Mouse (Mus musculus): ENCODE measurements around the gene Nkx2-2. TPM values are rescaled to one million over a fixed set of nuclear protein-coding genes. Genes with fewer than 3 reads are reported as not detected.

Gene Nkx2-2
- total and polyA plus RNA-seq, 2 experiments = not detected

DNA sequence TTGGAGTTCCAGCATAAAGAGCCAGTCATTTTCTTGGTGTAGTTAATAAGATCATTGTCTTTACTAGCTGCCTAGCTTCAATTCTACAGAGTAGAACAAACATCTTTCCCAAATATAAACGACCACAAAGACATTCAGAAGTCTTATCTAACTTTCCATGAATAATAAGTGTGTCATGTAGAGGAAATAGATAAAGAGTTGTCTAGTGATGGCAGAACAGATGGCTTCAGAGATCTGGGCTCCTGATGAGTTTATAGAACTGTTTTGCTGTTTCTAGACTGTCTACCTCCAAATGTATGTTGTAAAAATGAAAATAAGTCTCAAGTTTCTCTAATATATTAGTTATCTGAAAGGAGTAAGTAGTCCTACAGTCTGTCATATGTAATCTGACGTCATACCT lies 41.5 kb downstream of the Nkx2-2 start:
- H3K9ac ChIP-seq (ENCODE audit: low read depth, low read length) = no peak overlapping the region
- no peaks in the 10 kb centered on the region for H3K27me3 ChIP-seq (ENCODE audit: control insufficient read depth, insufficient read depth, low read length)
- no peak overlapping the region for H3K4me3 ChIP-seq (ENCODE audit: insufficient read depth, low read depth, low read length)
- WGBS = 46% methylated on average over 2 of the region's 2 CpGs
- TF ChIP-seq CTCF (IDR thresholded peaks at IDR 0.05; ENCODE audit: low read depth, low read length) (no peak), POLR2A (IDR thresholded peaks at IDR 0.05; ENCODE audit: extremely low read depth, insufficient read depth, low read length) (no peak)
- H3K27ac ChIP-seq (replicated peaks; ENCODE audit: insufficient read depth, low read depth, low read length) = no peak overlapping the region
- DNase-seq (ENCODE audit: extremely low read depth, low read depth, low spot score) = no peak
- H3K36me3 ChIP-seq (ENCODE audit: control insufficient read depth, insufficient read depth, low read length) = no peaks in the 10 kb centered on the region
- no peaks in the 10 kb centered on the region for H3K79me2 ChIP-seq (ENCODE audit: control insufficient read depth, insufficient read depth, low read length)
- no peaks in the 10 kb centered on the region for H3K4me1 ChIP-seq (ENCODE audit: control insufficient read depth, insufficient read depth, low read length)

Other genes starting within 250 kb of the Nkx2-2 start
- 35.8 and 57.9 TPM in 2 replicates for gene Xrn2, start 181.2 kb downstream of the Nkx2-2 start, total RNA-seq (2014; rRNA removed)
- 13.5 and 14.5 TPM in 2 replicates for gene Xrn2, start 181.2 kb downstream of the Nkx2-2 start, polyA plus RNA-seq (2012; rRNA removed)
- gene Nkx2-4, start 108.8 kb downstream of the Nkx2-2 start, total RNA-seq (2014; rRNA removed) = not detected in 2 replicates
- gene Nkx2-4, start 108.8 kb downstream of the Nkx2-2 start, polyA plus RNA-seq (2012; rRNA removed) = not detected in 2 replicates
- not detected in 2 replicates for gene Pax1, start 167.7 kb upstream of the Nkx2-2 start, total RNA-seq (2014; rRNA removed)
- not detected in 2 replicates for gene Pax1, start 167.7 kb upstream of the Nkx2-2 start, polyA plus RNA-seq (2012; rRNA removed)